Mouse (Mus musculus): ENCODE data around the gene Sec61b.

DNA sequence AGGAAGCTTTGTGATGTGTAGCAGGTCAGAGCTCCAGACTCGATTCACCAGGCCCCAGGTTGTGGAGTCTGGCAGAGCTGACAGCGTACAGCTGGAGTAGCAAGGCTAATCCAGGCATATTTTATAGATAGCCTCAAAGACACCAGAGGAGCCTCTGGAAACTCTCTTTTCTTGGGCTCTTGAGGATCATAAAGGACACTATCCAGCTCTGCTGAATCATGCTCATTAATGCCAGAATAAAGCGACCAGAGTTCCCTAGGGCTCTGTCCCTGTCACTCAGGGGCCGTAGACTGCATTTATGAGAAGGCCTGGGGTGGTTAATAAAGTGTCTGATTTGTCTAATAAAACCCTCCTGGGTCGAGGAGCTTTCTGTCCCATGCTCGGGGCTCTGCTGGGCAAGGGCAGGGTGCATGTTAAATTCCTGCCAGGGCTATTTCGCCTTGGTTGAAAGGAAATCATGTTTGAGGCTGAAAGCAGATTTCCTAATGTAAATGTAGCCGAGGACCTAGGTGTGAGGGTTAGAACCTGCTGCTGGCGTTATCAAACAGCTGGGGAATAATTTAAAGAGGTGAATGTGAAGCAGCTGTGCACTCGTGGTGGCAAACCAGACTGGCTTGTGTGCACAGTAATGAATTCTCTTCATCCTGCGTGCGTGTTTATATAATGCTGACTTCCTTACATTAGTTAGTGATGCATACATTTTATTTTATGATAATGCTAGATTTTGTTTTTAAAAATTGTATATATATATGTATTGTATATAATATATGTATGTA is 18.0 kb downstream of the Sec61b start:
- TF ChIP-seq CTCF (IDR thresholded peaks at IDR 0.05; ENCODE audit: low read depth) = no peak
- TF ChIP-seq EP300 (optimal IDR thresholded peaks at IDR 0.05) = no peak
